Mouse (Mus musculus) left cerebral cortex, postnatal 10 days (tissue): ENCODE results near the gene Klf7. TPM values are rescaled to one million over a fixed set of nuclear protein-coding genes. Genes with fewer than 3 reads are reported as not detected.
"Not testable (repeated sequence)": the region's sequence is repeated elsewhere in the genome, so short reads cannot be mapped to it uniquely, and the experiment has no call there.

Experiments
- DNase-seq, 2 experiments: peaks; one replicate each; pipeline ENCODE4 v3.0.0; 2021 to 2022; ENCODE audit warnings: low spot score in 2 of 2, mixed read lengths in 1 of 2; ENCODE audit errors: extremely low spot score in 1 of 2
- intact Hi-C: fragments of 180-260 bp; cut with DNase I; formaldehyde crosslinking; loops from one replicate; pipeline ENCODE4 v1.15.1; 2025
- total RNA-seq, 2 experiments: library from RNA; stranded (reverse); gene quantifications; 2 replicates each; pipeline ENCODE4 v1.2.3; 2021

Klf7 gene
- total RNA-seq, 2 experiments from 2014 or later, result 81.3 to 90.8 TPM

GRCm38 (mm10) chr1:64108653-64109052 lies 13.4 kb downstream of the Klf7 start:
- intact Hi-C loops, result loop anchor here (10.0 kb wide), 1 partner anchor 54 kb away; no protein-coding TSS in a partner anchor
- not testable (repeated sequence) for DNase-seq

- DNase-seq, result no peak
- intact Hi-C loops, result loop anchor here (10.0 kb wide), 1 partner anchor 53 kb away; no protein-coding TSS in a partner anchor
Measured at GRCm38 (mm10) chr1:64107526-64107925, 14.6 kb downstream of the Klf7 start.

GRCm38 (mm10) chr1:64106127-64106526 lies 16.0 kb downstream of the Klf7 start:
- no peak for DNase-seq
- intact Hi-C loops, result loop anchor here (10.0 kb wide), 1 partner anchor 51 kb away; no protein-coding TSS in a partner anchor

GRCm38 (mm10) chr1:64105181-64105646 lies 16.9 kb downstream of the Klf7 start:
- no peak for DNase-seq
- intact Hi-C loops, result loop anchor here (10.0 kb wide), 1 partner anchor 50 kb away; no protein-coding TSS in a partner anchor

GRCm38 (mm10) chr1:64104665-64105064 lies 17.4 kb downstream of the Klf7 start:
- intact Hi-C loops, result loop anchor here (10.0 kb wide), 1 partner anchor 50 kb away; no protein-coding TSS in a partner anchor
- no peak for DNase-seq

- intact Hi-C loops, result loop anchor here (10.0 kb wide), 1 partner anchor 47 kb away; no protein-coding TSS in a partner anchor
Measured at GRCm38 (mm10) chr1:64101331-64101730, 20.8 kb downstream of the Klf7 start.

GRCm38 (mm10) chr1:64098800-64099199 lies 23.3 kb downstream of the Klf7 start:
- intact Hi-C loops, result no loop called here
- DNase-seq, result no peak

More at GRCm38 (mm10) chr1:64101331-64101730, 20.8 kb downstream of the Klf7 start:
- no peak for DNase-seq

GRCm38 (mm10) chr1:64097640-64098287 lies 24.3 kb downstream of the Klf7 start:
- intact Hi-C loops, result no loop called here
- DNase-seq, result no peak

- DNase-seq, result no peak
- intact Hi-C loops, result no loop called here
Measured at GRCm38 (mm10) chr1:64093018-64093417, 29.1 kb downstream of the Klf7 start.

- intact Hi-C loops, result no loop called here
- DNase-seq, result no peak
Measured at GRCm38 (mm10) chr1:64091591-64091990, 30.5 kb downstream of the Klf7 start.

GRCm38 (mm10) chr1:64090566-64090965 lies 31.5 kb downstream of the Klf7 start:
- DNase-seq, result no peak
- intact Hi-C loops, result no loop called here

GRCm38 (mm10) chr1:64089691-64090090 lies 32.4 kb downstream of the Klf7 start:
- intact Hi-C loops, result no loop called here
- DNase-seq, result no peak

- intact Hi-C loops, result no loop called here
- DNase-seq, result no peak
Measured at GRCm38 (mm10) chr1:64088604-64089320, 33.3 kb downstream of the Klf7 start.

GRCm38 (mm10) chr1:64087657-64088603 lies 34.2 kb downstream of the Klf7 start:
- peak in 1 of 2 experiments; percentile 49 for DNase-seq
- intact Hi-C loops, result no loop called here

GRCm38 (mm10) chr1:64085875-64086274 lies 36.2 kb downstream of the Klf7 start:
- intact Hi-C loops, result no loop called here
- no peak for DNase-seq

- intact Hi-C loops, result no loop called here
- DNase-seq, result no peak
Measured at GRCm38 (mm10) chr1:64085361-64085760, 36.7 kb downstream of the Klf7 start.

GRCm38 (mm10) chr1:64084706-64085105 lies 37.4 kb downstream of the Klf7 start:
- intact Hi-C loops, result no loop called here
- DNase-seq, result no peak

- intact Hi-C loops, result no loop called here
- DNase-seq, result no peak
Measured at GRCm38 (mm10) chr1:64081791-64082190, 40.3 kb downstream of the Klf7 start.

- no peak for DNase-seq
- intact Hi-C loops, result no loop called here
Measured at GRCm38 (mm10) chr1:64081217-64081616, 40.9 kb downstream of the Klf7 start.
